Mouse (Mus musculus): ENCODE results near the gene Clip3.

The Clip3 gene

GRCm38 (mm10) chr7:30291215-30292131 lies at the start of gene Clip3:
Clip3 (plus strand) TSS chr7:30291728.
- peak; percentile 59 for DNase-seq

GRCm38 (mm10) chr7:30251956-30252954 lies 39.3 kb upstream of the Clip3 start:
- no peak for DNase-seq

- no peak for DNase-seq
Observed at GRCm38 (mm10) chr7:30265041-30265440, 26.5 kb upstream of the Clip3 start.

GRCm38 (mm10) chr7:30265531-30265930 lies 26.0 kb upstream of the Clip3 start:
- no peak for DNase-seq

GRCm38 (mm10) chr7:30265935-30266334 lies 25.6 kb upstream of the Clip3 start:
- no peak for DNase-seq

- no peak for DNase-seq
Observed at GRCm38 (mm10) chr7:30266780-30267179, 24.7 kb upstream of the Clip3 start.

- no peak for DNase-seq
Observed at GRCm38 (mm10) chr7:30269641-30270040, 21.9 kb upstream of the Clip3 start.

GRCm38 (mm10) chr7:30274383-30274782 lies 17.1 kb upstream of the Clip3 start:
- DNase-seq, result no peak

GRCm38 (mm10) chr7:30278911-30279310 lies 12.6 kb upstream of the Clip3 start:
- no peak for DNase-seq

- DNase-seq, result peak; percentile 58
Observed at GRCm38 (mm10) chr7:30279536-30279935, 12.0 kb upstream of the Clip3 start.

- peak; percentile 95 for DNase-seq
Observed at GRCm38 (mm10) chr7:30279951-30280669, 11.4 kb upstream of the Clip3 start, which contains the start of the genes Thap8 and Wdr62. Thap8 (plus strand) TSS chr7:30280094. Wdr62 (minus strand) TSS chr7:30280419.

- DNase-seq, result peak; percentile 80
Observed at GRCm38 (mm10) chr7:30280670-30281138, 10.8 kb upstream of the Clip3 start.

- no peak for DNase-seq
Observed at GRCm38 (mm10) chr7:30281522-30281921, 10.0 kb upstream of the Clip3 start.

GRCm38 (mm10) chr7:30282740-30283139 lies 8.8 kb upstream of the Clip3 start:
- DNase-seq, result no peak

GRCm38 (mm10) chr7:30286701-30287410 lies 4.7 kb upstream of the Clip3 start:
- DNase-seq, result no peak

- DNase-seq, result no peak
Observed at GRCm38 (mm10) chr7:30288046-30288445, 3.5 kb upstream of the Clip3 start.

GRCm38 (mm10) chr7:30289071-30289713 lies 2.3 kb upstream of the Clip3 start:
- DNase-seq, result no peak

GRCm38 (mm10) chr7:30289714-30290399 lies 1.7 kb upstream of the Clip3 start:
- no peak for DNase-seq

- no peak for DNase-seq
Observed at GRCm38 (mm10) chr7:30293795-30294194, 2.3 kb downstream of the Clip3 start.

GRCm38 (mm10) chr7:30294296-30294695 lies 2.8 kb downstream of the Clip3 start:
- DNase-seq, result no peak
